Mouse (Mus musculus) forebrain, embryonic 11.5 days (tissue): Measurements from ENCODE around the gene Pxylp1. TPM values are rescaled to one million over a fixed set of nuclear protein-coding genes. Genes with fewer than 3 reads are reported as not detected.

Experiments
- ATAC-seq: fragments of 200-750 bp; cut with Nextera tagmentation; replicated peaks from 2 replicates; pipeline ENCODE4 v1.8.0; 2017; ENCODE audit warnings: moderate TSS enrichment; ENCODE audit not compliant: low FRiP score
- DNase-seq: peaks from one replicate; pipeline ENCODE4 v3.0.0-alpha.2; 2017; ENCODE audit warnings: low spot score
- H3K27ac ChIP-seq: fragments of 300-500 bp; sonication (generic); 2 replicates; pipeline ENCODE4 v1.5.1; 2014; ENCODE audit warnings: low read depth, low read length
- H3K27me3 ChIP-seq: fragments of 300-500 bp; sonication (generic); 2 replicates; pipeline ENCODE4 v1.6.1; 2014; ENCODE audit warnings: mild to moderate bottlenecking, low read length, mixed read lengths; ENCODE audit not compliant: control insufficient read depth, insufficient read depth
- H3K36me3 ChIP-seq: fragments of 300-500 bp; sonication (generic); 2 replicates; pipeline ENCODE4 v1.6.1; 2014; ENCODE audit warnings: mild to moderate bottlenecking, low read length, moderate library complexity, mixed read lengths; ENCODE audit not compliant: control insufficient read depth, insufficient read depth
- H3K4me1 ChIP-seq: fragments of 300-500 bp; sonication (generic); replicated peaks from 2 replicates; pipeline ENCODE4 v1.6.1; 2014; ENCODE audit warnings: low read length, mixed read lengths; ENCODE audit not compliant: control insufficient read depth, insufficient read depth
- H3K4me2 ChIP-seq: fragments of 300-500 bp; sonication (generic); 2 replicates; pipeline ENCODE4 v1.6.1; 2014; ENCODE audit warnings: low read depth, mild to moderate bottlenecking, low read length, moderate library complexity, mixed read lengths; ENCODE audit not compliant: severe bottlenecking
- H3K4me3 ChIP-seq: fragments of 300-500 bp; sonication (generic); 2 replicates; pipeline ENCODE4 v1.5.1; 2014; ENCODE audit warnings: low read depth, low read length
- H3K9ac ChIP-seq: fragments of 300-500 bp; sonication (generic); 2 replicates; pipeline ENCODE4 v1.6.1; 2014; ENCODE audit warnings: low read length
- H3K9me3 ChIP-seq: fragments of 300-500 bp; sonication (generic); 2 replicates; pipeline ENCODE4 v1.6.1; 2016; ENCODE audit warnings: low read length, mixed read lengths; ENCODE audit not compliant: control insufficient read depth
- WGBS: fragments of 180-500 bp; shearing (Covaris S2); extraction: QIAGEN DNeasy Blood & Tissue Kit; methylation state at CpG from one replicate; pipeline ENCODE4 v1.1.7; 2014; 5-methylcytosine and 5-hydroxymethylcytosine counted together
- polyA plus RNA-seq: library from polyadenylated mRNA; unstranded; fragments of >200 nt; fragmentation: Nextera tagmentation; extraction: Ambion mirVana; gene quantifications from 2 replicates; pipeline ENCODE4 v1.2.1, GENCODE M21; 2014

Pxylp1 gene
- polyA plus RNA-seq, 1 experiment from 2014 or later, result 34.0 TPM

- no peaks in the 10 kb centered on the region for H3K4me1 ChIP-seq
- H3K9me3 ChIP-seq, result no peaks in the 10 kb centered on the region
- no peak overlapping the region for H3K4me2 ChIP-seq
- ATAC-seq (no peak), DNase-seq (no peak)
- no peak overlapping the region for H3K27ac ChIP-seq
- H3K36me3 ChIP-seq, result no peaks in the 10 kb centered on the region
- no peak overlapping the region for H3K4me3 ChIP-seq
- H3K9ac ChIP-seq, result no peak overlapping the region
- 84% methylated on average over 10 of the region's 10 CpGs for WGBS
- H3K27me3 ChIP-seq, result no peaks in the 10 kb centered on the region
These were observed 31.4 kb downstream of the Pxylp1 start for GRCm38 (mm10) chr9:96861092-96861487.

DNA sequence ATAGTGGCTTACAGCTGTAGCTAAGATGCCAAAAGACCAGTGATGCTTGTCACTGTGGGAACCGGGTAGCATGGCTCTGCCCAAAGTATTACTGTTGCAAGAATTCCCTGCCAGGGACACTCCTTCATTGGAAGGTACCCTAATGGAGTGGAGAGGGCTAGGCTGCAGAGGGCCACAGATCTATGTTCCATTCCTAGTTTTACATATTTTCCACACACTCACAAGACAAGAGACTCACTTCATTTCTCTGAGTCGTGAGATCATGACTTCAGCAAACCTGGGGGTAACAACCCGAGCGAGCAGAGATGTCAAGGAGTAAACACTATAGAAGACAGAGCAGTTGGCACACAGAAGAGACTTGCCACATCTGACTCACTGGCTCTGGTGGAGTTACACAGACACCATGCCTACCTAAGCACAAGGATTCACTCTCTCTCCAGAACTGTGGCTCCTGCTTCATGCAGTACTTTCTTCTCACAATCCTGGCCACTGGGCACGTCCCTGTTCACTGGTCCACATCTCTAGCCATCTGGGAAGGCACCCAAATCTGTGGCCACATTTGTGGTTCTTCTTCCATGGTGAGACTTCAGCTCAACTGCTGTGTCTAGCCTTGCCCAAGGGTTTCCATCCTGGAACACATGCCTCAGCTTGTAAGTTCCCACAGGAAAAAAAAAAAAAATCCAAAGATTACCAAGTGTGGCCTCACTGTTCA, 31.9 kb downstream of the Pxylp1 start:
- WGBS, result 88% methylated on average over 5 of the region's 5 CpGs
- Histone ChIP-seq H3K9ac (no peak overlapping the region), H3K4me3 (no peak overlapping the region), H3K4me2 (no peak overlapping the region), H3K36me3 (no peaks in the 10 kb centered on the region), H3K27me3 (no peaks in the 10 kb centered on the region), H3K9me3 (no peaks in the 10 kb centered on the region), H3K27ac (no peak overlapping the region), H3K4me1 (no peaks in the 10 kb centered on the region)
- no peak for ATAC-seq
- DNase-seq, result no peak

GRCm38 (mm10) chr9:96859027-96859426, 33.4 kb downstream of the Pxylp1 start:
- ATAC-seq, result no peak
- Histone ChIP-seq H3K27ac (no peak overlapping the region), H3K4me1 (no peaks in the 10 kb centered on the region), H3K4me3 (no peak overlapping the region), H3K4me2 (no peak overlapping the region), H3K36me3 (no peaks in the 10 kb centered on the region), H3K9ac (no peak overlapping the region), H3K27me3 (no peaks in the 10 kb centered on the region), H3K9me3 (no peaks in the 10 kb centered on the region)
- no peak for DNase-seq
- WGBS, result 56% methylated on average over 2 of the region's 2 CpGs

GRCm38 (mm10) chr9:96857838-96858237, 34.6 kb downstream of the Pxylp1 start:
- Histone ChIP-seq H3K4me3 (no peak overlapping the region), H3K4me2 (no peak overlapping the region), H3K9ac (no peak overlapping the region), H3K4me1 (no peaks in the 10 kb centered on the region), H3K27ac (no peak overlapping the region), H3K27me3 (no peaks in the 10 kb centered on the region), H3K9me3 (no peaks in the 10 kb centered on the region), H3K36me3 (no peaks in the 10 kb centered on the region)
- WGBS, result 89% methylated on average over 4 of the region's 4 CpGs
- ATAC-seq (no peak), DNase-seq (no peak)

- Histone ChIP-seq H3K27me3 (no peaks in the 10 kb centered on the region), H3K4me3 (no peak overlapping the region), H3K36me3 (no peaks in the 10 kb centered on the region), H3K9ac (no peak overlapping the region), H3K27ac (no peak overlapping the region), H3K4me1 (no peaks in the 10 kb centered on the region), H3K9me3 (no peaks in the 10 kb centered on the region), H3K4me2 (no peak overlapping the region)
- no peak for ATAC-seq
- no peak for DNase-seq
- WGBS, result 83% methylated on average over 16 of the region's 16 CpGs
These were observed 38.9 kb downstream of the Pxylp1 start for GRCm38 (mm10) chr9:96853300-96854186.

GRCm38 (mm10) chr9:96851634-96852033, 40.8 kb downstream of the Pxylp1 start:
- no peaks in the 10 kb centered on the region for H3K4me1 ChIP-seq
- no peak overlapping the region for H3K4me2 ChIP-seq
- WGBS, result 83% methylated on average over 7 of the region's 7 CpGs
- no peaks in the 10 kb centered on the region for H3K9me3 ChIP-seq
- H3K9ac ChIP-seq, result no peak overlapping the region
- no peaks in the 10 kb centered on the region for H3K27me3 ChIP-seq
- H3K36me3 ChIP-seq, result no peaks in the 10 kb centered on the region
- DNase-seq, result no peak
- no peak overlapping the region for H3K4me3 ChIP-seq
- no peak overlapping the region for H3K27ac ChIP-seq
- ATAC-seq, result no peak

GRCm38 (mm10) chr9:96851036-96851435, 41.4 kb downstream of the Pxylp1 start:
- Histone ChIP-seq H3K9me3 (no peaks in the 10 kb centered on the region), H3K9ac (no peak overlapping the region), H3K27me3 (no peaks in the 10 kb centered on the region), H3K4me1 (no peaks in the 10 kb centered on the region), H3K36me3 (no peaks in the 10 kb centered on the region), H3K4me3 (no peak overlapping the region), H3K27ac (no peak overlapping the region), H3K4me2 (no peak overlapping the region)
- DNase-seq (no peak), ATAC-seq (no peak)
- WGBS, result 85% methylated on average over 7 of the region's 7 CpGs

GRCm38 (mm10) chr9:96849012-96849411, 43.5 kb downstream of the Pxylp1 start:
- ATAC-seq (no peak), DNase-seq (no peak)
- H3K27ac ChIP-seq, result no peak overlapping the region
- no peaks in the 10 kb centered on the region for H3K36me3 ChIP-seq
- no peak overlapping the region for H3K4me2 ChIP-seq
- WGBS, result 69% methylated on average over 5 of the region's 5 CpGs
- no peaks in the 10 kb centered on the region for H3K9me3 ChIP-seq
- H3K4me3 ChIP-seq, result no peak overlapping the region
- H3K4me1 ChIP-seq, result no peaks in the 10 kb centered on the region
- no peaks in the 10 kb centered on the region for H3K27me3 ChIP-seq
- H3K9ac ChIP-seq, result no peak overlapping the region
